Comparison of ENCODE assay signal across 8 mouse cellular contexts in genomic region chr15:102624970-102625686, GRCm38 (mm10). TPM values are rescaled to one million over a fixed set of nuclear protein-coding genes. Genes with fewer than 3 reads are reported as not detected.
DNase-seq lines count a peak whose midpoint lies in the region; ATAC-seq and TF ChIP-seq lines count a peak whose summit lies in the region.

TSS of gene Gm28047 (minus strand) at chr15:102625067.
TSS of gene Atf7 (minus strand) at chr15:102625464.

- H3K4me2 ChIP-seq in heart, embryonic 12.5 days, result peak within 1 kb of the TSS; percentile 90
- peak within 1 kb of the TSS; percentile 70 for H3K4me2 ChIP-seq in kidney, postnatal 0 days (ENCODE audit: low read length)
- peak within 1 kb of the TSS; percentile 92 for H3K4me2 ChIP-seq in liver, embryonic 11.5 days
- peak within 1 kb of the TSS; percentile 89 for H3K4me2 ChIP-seq in stomach, embryonic 14.5 days (replicated peaks; ENCODE audit: low read depth, low read length)

- H3K9ac ChIP-seq in heart, embryonic 12.5 days, result peak within 1 kb of the TSS; percentile 77
- H3K9ac ChIP-seq in kidney, postnatal 0 days (ENCODE audit: low read depth, low read length), result peak within 1 kb of the TSS; percentile 87
- peak within 1 kb of the TSS; percentile 79 for H3K9ac ChIP-seq in liver, embryonic 11.5 days (ENCODE audit: low read depth, low read length)
- H3K9ac ChIP-seq in stomach, embryonic 14.5 days (replicated peaks; ENCODE audit: low read depth, low read length), result peak within 1 kb of the TSS; percentile 66

- peaks cover 17% of the 10 kb centered on the region for H3K4me1 ChIP-seq in heart, embryonic 12.5 days (replicated peaks)
- H3K4me1 ChIP-seq in kidney, postnatal 0 days (replicated peaks; ENCODE audit: insufficient read depth, low read length), result peaks cover 15% of the 10 kb centered on the region
- H3K4me1 ChIP-seq in liver, embryonic 11.5 days (replicated peaks; ENCODE audit: control insufficient read depth, insufficient read depth, low read length), result peaks cover 16% of the 10 kb centered on the region
- H3K4me1 ChIP-seq in stomach, embryonic 14.5 days (ENCODE audit: control insufficient read depth, insufficient read depth, low read length), result peaks cover 9% of the 10 kb centered on the region

- H3K27me3 ChIP-seq in heart, embryonic 12.5 days (replicated peaks), result no peaks in the 10 kb centered on the region
- H3K27me3 ChIP-seq in kidney, postnatal 0 days (ENCODE audit: insufficient read depth, low read length), result no peaks in the 10 kb centered on the region
- no peaks in the 10 kb centered on the region for H3K27me3 ChIP-seq in liver, embryonic 11.5 days (replicated peaks; ENCODE audit: control insufficient read depth, insufficient read depth, low read length)
- no peaks in the 10 kb centered on the region for H3K27me3 ChIP-seq in stomach, embryonic 14.5 days (ENCODE audit: control insufficient read depth, insufficient read depth, low read length)

- no peak for TF ChIP-seq CTCF in kidney, postnatal 0 days (IDR thresholded peaks at IDR 0.05; ENCODE audit: low read depth)

- peak within 1 kb of the TSS; percentile 77 for H3K4me3 ChIP-seq in heart, embryonic 12.5 days
- H3K4me3 ChIP-seq in kidney, postnatal 0 days (replicated peaks; ENCODE audit: low read depth, low read length), result peak within 1 kb of the TSS; percentile 53
- H3K4me3 ChIP-seq in liver, embryonic 11.5 days (ENCODE audit: low read depth, low read length), result peak within 1 kb of the TSS; percentile 80
- H3K4me3 ChIP-seq in stomach, embryonic 14.5 days (ENCODE audit: low read depth, low read length), result peak within 1 kb of the TSS; percentile 82

- H3K27ac ChIP-seq in heart, embryonic 12.5 days (ENCODE audit: poor library complexity, severe bottlenecking), result peak within 1 kb of the TSS; percentile 99
- H3K27ac ChIP-seq in kidney, postnatal 0 days, result peak within 1 kb of the TSS; percentile 100
- H3K27ac ChIP-seq in liver, embryonic 11.5 days (ENCODE audit: low read depth, low read length), result peak within 1 kb of the TSS; percentile 93
- peak within 1 kb of the TSS; percentile 98 for H3K27ac ChIP-seq in stomach, embryonic 14.5 days (ENCODE audit: low read length)

- H3K36me3 ChIP-seq in heart, embryonic 12.5 days, result peaks cover 2% of the 10 kb centered on the region; the same call in 1 of the 2 replicates
- no peaks in the 10 kb centered on the region for H3K36me3 ChIP-seq in kidney, postnatal 0 days (ENCODE audit: insufficient read depth, low read length)
- H3K36me3 ChIP-seq in liver, embryonic 11.5 days (ENCODE audit: control insufficient read depth, insufficient read depth, low read length), result no peaks in the 10 kb centered on the region
- H3K36me3 ChIP-seq in stomach, embryonic 14.5 days (ENCODE audit: control insufficient read depth, insufficient read depth, low read length), result no peaks in the 10 kb centered on the region

- peak; percentile 99 for DNase-seq in CD4-positive helper T cell, adult 2 months (ENCODE audit: low read depth, low spot score)
- DNase-seq in brain, embryonic 18.5 days (ENCODE audit: low read depth, low spot score), result peak; percentile 95
- DNase-seq in kidney, postnatal 0 days (ENCODE audit: low spot score), result peak; percentile 100
- peak; percentile 100 for DNase-seq in liver, embryonic 11.5 days (ENCODE audit: low spot score)
- peak; percentile 99 for DNase-seq in naive thymus-derived CD4-positive, alpha-beta T cell, adult 2 months (ENCODE audit: low read depth)

- 0 out of 2 replicates have a peak, but pooled peaks cover 3% of the 10 kb centered on the region for H3K9me3 ChIP-seq in heart, embryonic 12.5 days (replicated peaks)
- no peaks in the 10 kb centered on the region for H3K9me3 ChIP-seq in kidney, postnatal 0 days (replicated peaks; ENCODE audit: low read length)
- H3K9me3 ChIP-seq in liver, embryonic 11.5 days (ENCODE audit: control insufficient read depth, low read length), result no peaks in the 10 kb centered on the region
- no peaks in the 10 kb centered on the region for H3K9me3 ChIP-seq in stomach, embryonic 14.5 days (ENCODE audit: control insufficient read depth, low read depth, low read length)

- ATAC-seq in erythroid progenitor cell, adult 5-6 weeks (replicated peaks; ENCODE audit: low FRiP score, poor library complexity, severe bottlenecking), result peak; percentile 95
- ATAC-seq in heart, embryonic 12.5 days (ENCODE audit: insufficient number of reproducible peaks, low FRiP score), result peak; percentile 99
- ATAC-seq in kidney, postnatal 0 days (replicated peaks; ENCODE audit: low FRiP score, low read depth), result peak; percentile 98
- peak; percentile 99 for ATAC-seq in liver, embryonic 11.5 days (replicated peaks; ENCODE audit: low FRiP score)
- ATAC-seq in stomach, embryonic 14.5 days (ENCODE audit: insufficient number of reproducible peaks, insufficient read depth, low FRiP score, low read depth), result peak; percentile 99

- WGBS in heart, embryonic 12.5 days, result under 1% methylated on average over 49 of the region's 51 CpGs
- under 1% methylated on average over 50 of the region's 51 CpGs for WGBS in kidney, postnatal 0 days
- WGBS in liver, embryonic 11.5 days, result under 1% methylated on average over 51 of the region's 51 CpGs
- WGBS in stomach, embryonic 14.5 days, result under 1% methylated on average over 50 of the region's 51 CpGs

RNA-seq across cellular contexts. Expression of gene Gm28047, which starts in this region (rescaled TPM):
- total RNA-seq in erythroid progenitor cell, adult 5-6 weeks (2015; ENCODE audit: low replicate concordance), result not detected in 2 replicates
- not detected in 2 replicates for total RNA-seq in erythroid progenitor cell, adult 5-6 weeks (2017; ENCODE audit: low replicate concordance)
- not detected in 2 replicates for polyA plus RNA-seq in heart, embryonic 12.5 days (2016; fragmentation: Nextera tagmentation; extraction: Ambion mirVana)
- polyA plus RNA-seq in kidney, postnatal 0 days (2015; fragmentation: Nextera tagmentation; extraction: Ambion mirVana), result 0.37 and 0.46 TPM in 2 replicates
- polyA plus RNA-seq in liver, embryonic 11.5 days (2014; fragmentation: Nextera tagmentation; extraction: Ambion mirVana), result not detected in 2 replicates
- not detected in 2 replicates for polyA plus RNA-seq in stomach, embryonic 14.5 days (2014; fragmentation: Nextera tagmentation; extraction: Ambion mirVana)

RNA-seq across cellular contexts. Expression of gene Atf7, which starts in this region (rescaled TPM):
- 55.5 and 93.1 TPM in 2 replicates for total RNA-seq in erythroid progenitor cell, adult 5-6 weeks (2015; ENCODE audit: low replicate concordance)
- 16.9 and 19.4 TPM in 2 replicates for total RNA-seq in erythroid progenitor cell, adult 5-6 weeks (2017; ENCODE audit: low replicate concordance)
- polyA plus RNA-seq in heart, embryonic 12.5 days (2016; fragmentation: Nextera tagmentation; extraction: Ambion mirVana), result 31.0 and 32.5 TPM in 2 replicates
- 23.2 and 24.9 TPM in 2 replicates for polyA plus RNA-seq in kidney, postnatal 0 days (2015; fragmentation: Nextera tagmentation; extraction: Ambion mirVana)
- polyA plus RNA-seq in liver, embryonic 11.5 days (2014; fragmentation: Nextera tagmentation; extraction: Ambion mirVana), result 14.4 and 17.1 TPM in 2 replicates
- 42.7 and 48.9 TPM in 2 replicates for polyA plus RNA-seq in stomach, embryonic 14.5 days (2014; fragmentation: Nextera tagmentation; extraction: Ambion mirVana)

Comparison
In these comparisons a context has a peak if more than half of its experiments do, and no peak if none do; other contexts are left out.
1. Peak in every context shown above with its lines: DNase-seq, ATAC-seq, H3K4me3 ChIP-seq and H3K27ac ChIP-seq.